Mouse (Mus musculus): ENCODE measurements around the gene Ptprg.

DNA sequence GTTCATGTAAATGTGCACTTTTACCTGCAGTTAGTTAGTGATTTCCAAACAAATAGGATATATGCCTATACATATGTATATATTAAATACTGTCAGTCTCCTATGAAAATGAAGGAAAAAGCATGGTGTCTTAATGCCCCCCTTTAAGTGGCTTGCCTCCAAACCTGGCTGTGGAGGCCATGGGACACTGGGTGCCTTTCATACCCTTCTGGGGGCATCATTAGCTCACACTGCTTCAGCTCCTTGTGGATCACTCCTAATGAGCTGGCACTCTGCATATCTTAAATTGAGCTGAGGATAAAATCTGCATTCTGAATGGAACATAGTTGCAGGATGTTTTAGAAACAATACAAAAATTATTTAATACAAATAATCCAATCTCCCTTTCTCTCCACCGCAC is 136.7 kb downstream of the Ptprg start:
- TF ChIP-seq CTCF (IDR thresholded peaks at IDR 0.05; ENCODE audit: low read depth) (no peak), EP300 (IDR thresholded peaks at IDR 0.05; ENCODE audit: low read depth) (no peak)
